Mouse (Mus musculus): ENCODE data around the gene Nop9. TPM values are rescaled to one million over a fixed set of nuclear protein-coding genes. Genes with fewer than 3 reads are reported as not detected.

Nop9 gene
- polyA plus RNA-seq, 1 experiment from 2014 or later = 25.5 TPM

- ChIA-PET POLR2A (no interaction called here), CTCF (no interaction called here)
- in situ Hi-C loops (cut with MboI; ENCODE audit: low pct_unique_long_range_greater_than_20kb) = no loop called here
- no peaks in the 10 kb centered on the region for H3K27me3 ChIP-seq
- no peak for DNase-seq (ENCODE audit: low read depth, low spot score)
- no peak for ATAC-seq
- TF ChIP-seq CTCF (IDR thresholded peaks at IDR 0.05) = no peak
Observed at GRCm38 (mm10) chr14:55726261-55726660, 19.2 kb upstream of the Nop9 start.

- no peak for TF ChIP-seq CTCF (IDR thresholded peaks at IDR 0.05)
- ATAC-seq (peak; percentile 28), DNase-seq (ENCODE audit: low read depth, low spot score) (no peak)
- POLR2A ChIA-PET = no interaction called here
- H3K27me3 ChIP-seq = no peaks in the 10 kb centered on the region
- in situ Hi-C loops (cut with MboI; ENCODE audit: low pct_unique_long_range_greater_than_20kb) = no loop called here
- CTCF ChIA-PET = interaction anchor here (1.6 kb wide), 2 partner anchors 16 to 37 kb away, joined by 3 to 4 read pairs; no protein-coding TSS in a partner anchor
Observed at GRCm38 (mm10) chr14:55727889-55728685, 17.4 kb upstream of the Nop9 start.

GRCm38 (mm10) chr14:55730116-55730515 is 15.4 kb upstream of the Nop9 start:
- DNase-seq (ENCODE audit: low read depth, low spot score) (no peak), ATAC-seq (no peak)
- CTCF ChIA-PET = interaction anchor here (1.1 to 1.8 kb wide), 4 partner anchors 9 to 48 kb away, joined by 3 to 6 read pairs (median 4); partner anchors contain the start of gene Tinf2
- in situ Hi-C loops (cut with MboI; ENCODE audit: low pct_unique_long_range_greater_than_20kb) = no loop called here
- POLR2A ChIA-PET = no interaction called here
- no peaks in the 10 kb centered on the region for H3K27me3 ChIP-seq
- no peak for TF ChIP-seq CTCF (IDR thresholded peaks at IDR 0.05)

- ChIA-PET POLR2A (no interaction called here), CTCF (interaction anchor here (1.0 to 1.8 kb wide), 4 partner anchors 8 to 48 kb away, joined by 3 to 6 read pairs (median 4); partner anchors contain the start of genes Rabggta and Tinf2)
- TF ChIP-seq CTCF (IDR thresholded peaks at IDR 0.05) = no peak
- no peak for DNase-seq (ENCODE audit: low read depth, low spot score)
- no peak for ATAC-seq
- in situ Hi-C loops (cut with MboI; ENCODE audit: low pct_unique_long_range_greater_than_20kb) = no loop called here
- H3K27me3 ChIP-seq = no peaks in the 10 kb centered on the region
Observed at GRCm38 (mm10) chr14:55730531-55731032, 14.9 kb upstream of the Nop9 start.

- TF ChIP-seq CTCF (IDR thresholded peaks at IDR 0.05) = no peak
- ChIA-PET POLR2A (no interaction called here), CTCF (interaction anchor here (1.2 kb wide), 1 partner anchor 37 kb away, joined by 3 read pairs; no protein-coding TSS in a partner anchor)
- H3K27me3 ChIP-seq = no peaks in the 10 kb centered on the region
- in situ Hi-C loops (cut with MboI; ENCODE audit: low pct_unique_long_range_greater_than_20kb) = no loop called here
- no peak for DNase-seq (ENCODE audit: low read depth, low spot score)
- no peak for ATAC-seq
Observed at GRCm38 (mm10) chr14:55733889-55734288, 11.6 kb upstream of the Nop9 start.

GRCm38 (mm10) chr14:55734869-55735268 is 10.6 kb upstream of the Nop9 start:
- in situ Hi-C loops (cut with MboI; ENCODE audit: low pct_unique_long_range_greater_than_20kb) = no loop called here
- ATAC-seq = no peak
- no peak for TF ChIP-seq CTCF (IDR thresholded peaks at IDR 0.05)
- no peaks in the 10 kb centered on the region for H3K27me3 ChIP-seq
- CTCF ChIA-PET = interaction anchor here (0.7 to 1.8 kb wide), 5 partner anchors 9 to 38 kb away, joined by 3 to 10 read pairs (median 3); partner anchors contain the start of gene Tgm1
- DNase-seq (ENCODE audit: low read depth, low spot score) = no peak
- POLR2A ChIA-PET = no interaction called here

- DNase-seq (ENCODE audit: low read depth, low spot score) = no peak
- CTCF ChIA-PET = interaction anchor here (0.7 to 1.8 kb wide), 4 partner anchors 8 to 22 kb away, joined by 3 to 10 read pairs (median 4); partner anchors contain the start of gene Tgm1
- TF ChIP-seq CTCF (IDR thresholded peaks at IDR 0.05) = no peak
- H3K27me3 ChIP-seq = no peaks in the 10 kb centered on the region
- in situ Hi-C loops (cut with MboI; ENCODE audit: low pct_unique_long_range_greater_than_20kb) = no loop called here
- POLR2A ChIA-PET = no interaction called here
- ATAC-seq = no peak
Observed at GRCm38 (mm10) chr14:55735334-55735733, 10.2 kb upstream of the Nop9 start.

- in situ Hi-C loops (cut with MboI; ENCODE audit: low pct_unique_long_range_greater_than_20kb) = no loop called here
- ChIA-PET CTCF (interaction anchor here (1.2 to 1.8 kb wide), 3 partner anchors 8 to 54 kb away, joined by 3 to 10 read pairs (median 3); partner anchors contain the start of genes Tgm1 and Tinf2), POLR2A (interaction anchor here (0.9 kb wide), 1 partner anchor 9 kb away, joined by 3 read pairs; no protein-coding TSS in a partner anchor)
- no peak for ATAC-seq
- TF ChIP-seq CTCF (IDR thresholded peaks at IDR 0.05) = no peak
- H3K27me3 ChIP-seq = no peaks in the 10 kb centered on the region
- no peak for DNase-seq (ENCODE audit: low read depth, low spot score)
Observed at GRCm38 (mm10) chr14:55735758-55736157, 9.7 kb upstream of the Nop9 start.

GRCm38 (mm10) chr14:55737086-55737687 is 8.3 kb upstream of the Nop9 start:
- ChIA-PET CTCF (interaction anchor here (0.8 to 1.2 kb wide), 3 partner anchors 12 to 55 kb away, joined by 3 read pairs; partner anchors contain the start of genes Rabggta and Tinf2), POLR2A (no interaction called here)
- no peak for TF ChIP-seq CTCF (IDR thresholded peaks at IDR 0.05)
- in situ Hi-C loops (cut with MboI; ENCODE audit: low pct_unique_long_range_greater_than_20kb) = no loop called here
- no peaks in the 10 kb centered on the region for H3K27me3 ChIP-seq
- DNase-seq (ENCODE audit: low read depth, low spot score) (no peak), ATAC-seq (no peak)

- DNase-seq (ENCODE audit: low read depth, low spot score) (no peak), ATAC-seq (peak; percentile 68)
- TF ChIP-seq CTCF (IDR thresholded peaks at IDR 0.05) = no peak
- in situ Hi-C loops (cut with MboI; ENCODE audit: low pct_unique_long_range_greater_than_20kb) = loop anchor here (5.0 kb wide), 1 partner anchor 61 kb away; the partner anchor contains the start of gene Tinf2
- no peaks in the 10 kb centered on the region for H3K27me3 ChIP-seq
- CTCF ChIA-PET = interaction anchor here (0.7 to 8.2 kb wide), 11 partner anchors 8 to 84 kb away, joined by 3 to 80 read pairs (median 5); partner anchors contain the start of genes Cideb, Ltb4r2, Mdp1 and Rabggta
- POLR2A ChIA-PET = no interaction called here
Observed at GRCm38 (mm10) chr14:55743711-55744110, 1.8 kb upstream of the Nop9 start.
